Mouse (Mus musculus): ENCODE results near the gene Tfr2.

Tfr2 gene

GRCm38 (mm10) chr5:137569665-137570064, at the start of gene Tfr2:
Tfr2 (plus strand) TSS chr5:137569840.
- no peak for DNase-seq

DNA sequence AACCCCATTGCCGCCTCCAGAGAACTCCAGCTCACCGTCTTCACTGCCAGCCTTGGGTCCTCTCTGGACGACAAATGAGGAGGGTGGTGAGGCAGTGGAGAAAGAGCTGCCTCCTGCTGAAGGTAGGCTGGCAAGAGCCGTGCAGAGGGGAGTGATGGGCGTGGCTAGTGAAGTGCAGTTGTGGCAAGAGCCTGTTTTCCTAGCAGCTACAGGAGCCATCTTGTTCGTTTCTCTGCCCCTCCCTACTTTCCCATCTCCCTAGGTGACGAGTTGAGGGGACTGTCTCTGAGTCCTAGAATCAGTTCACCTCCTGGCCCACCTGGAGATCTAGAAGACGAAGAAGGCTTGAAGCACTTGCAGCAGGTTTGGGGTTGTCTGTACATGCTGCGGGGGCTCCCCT, 47.8 kb upstream of the Tfr2 start:
- DNase-seq, result no peak

DNA sequence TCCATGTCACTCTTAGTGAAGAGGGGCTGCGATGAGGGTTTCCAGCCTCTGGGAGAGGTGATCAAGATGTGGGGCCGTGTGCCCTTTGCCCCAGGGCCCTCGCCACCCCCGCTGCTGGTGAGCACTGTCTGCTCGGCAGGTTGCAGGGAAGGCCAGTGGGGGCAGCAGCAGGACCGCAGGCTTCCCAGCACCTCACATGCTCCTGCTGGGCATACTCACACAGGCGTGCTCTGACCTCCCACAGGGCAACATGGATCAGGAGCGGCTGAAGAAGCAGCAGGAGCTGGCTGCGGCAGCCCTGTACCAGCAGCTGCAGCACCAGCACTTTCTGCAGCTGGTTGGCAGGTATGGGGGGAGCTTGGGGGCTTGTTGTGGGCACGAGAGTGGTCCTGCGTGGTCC, 46.9 kb upstream of the Tfr2 start:
- DNase-seq, result no peak

DNA sequence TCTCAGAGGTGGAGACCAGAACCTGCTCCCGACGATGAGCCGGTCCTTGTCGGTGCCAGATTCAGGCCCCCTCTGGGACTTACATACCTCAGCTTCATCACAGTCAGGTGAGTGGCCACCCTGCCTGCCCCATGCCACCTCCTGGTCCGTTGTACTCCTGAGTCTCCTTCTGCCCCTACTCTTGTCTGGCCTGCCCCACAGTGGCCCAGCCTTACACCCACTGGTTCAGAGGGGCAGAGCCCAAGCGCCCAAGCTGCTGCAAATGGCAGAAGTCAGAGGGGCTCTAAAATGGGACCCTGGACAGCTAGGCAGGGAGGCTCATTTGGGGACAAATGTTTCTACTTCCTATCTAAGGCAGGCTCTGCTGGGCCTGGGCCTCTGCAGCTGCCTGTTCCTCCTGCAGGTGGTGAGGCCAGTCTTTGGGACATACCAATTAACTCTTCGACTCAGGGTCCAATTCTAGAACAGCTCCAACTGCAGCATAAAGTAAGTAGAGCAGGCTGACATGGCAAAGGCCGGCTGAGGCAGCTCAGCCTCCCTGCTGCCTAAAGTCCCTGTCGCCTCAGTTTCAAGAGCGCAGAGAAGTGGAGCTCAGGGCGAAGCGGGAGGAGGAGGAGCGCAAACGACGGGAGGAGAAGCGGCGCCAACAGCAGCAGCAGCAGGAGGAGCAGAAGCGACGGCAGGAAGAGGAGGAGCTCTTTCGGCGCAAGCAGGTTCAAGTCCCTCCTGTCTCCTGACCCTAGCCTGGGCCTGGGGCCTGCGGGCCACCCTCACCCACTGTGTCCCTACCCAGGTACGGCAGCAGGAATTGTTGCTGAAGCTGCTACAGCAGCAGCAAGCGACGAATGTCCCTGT, 46.0 kb upstream of the Tfr2 start:
- DNase-seq, result no peak

DNA sequence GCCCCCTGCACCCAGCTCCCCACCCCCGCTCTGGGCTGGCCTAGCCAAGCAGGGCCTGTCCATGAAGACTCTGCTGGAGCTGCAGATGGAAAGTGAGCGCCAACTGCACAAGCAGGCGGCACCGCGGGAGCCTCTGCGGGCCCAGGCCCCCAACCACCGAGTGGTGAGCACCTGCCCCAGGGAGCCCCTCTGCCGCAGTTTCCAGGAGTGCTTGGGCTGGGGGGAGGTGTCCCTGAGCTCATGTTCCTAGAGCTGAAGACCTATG, 45.5 kb upstream of the Tfr2 start:
- DNase-seq, result no peak

DNA sequence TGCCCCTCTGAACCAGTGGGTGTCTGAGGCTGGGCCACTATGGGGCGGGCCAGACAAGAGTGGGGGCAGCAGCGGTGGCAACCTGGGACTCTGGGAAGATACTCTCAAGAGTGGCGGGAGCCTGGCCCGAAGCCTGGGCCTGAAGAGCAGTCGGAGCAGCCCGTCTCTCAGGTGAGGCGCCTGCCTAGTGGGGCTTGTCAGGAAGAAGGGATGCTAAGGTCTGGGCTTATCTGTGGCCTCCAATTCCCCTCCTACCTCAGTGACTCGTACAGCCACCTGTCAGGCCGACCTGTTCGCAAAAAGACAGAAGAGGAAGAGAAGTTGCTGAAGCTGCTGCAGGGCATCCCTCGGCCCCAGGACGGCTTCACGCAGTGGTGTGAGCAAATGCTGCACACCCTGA, 45.0 kb upstream of the Tfr2 start:
- DNase-seq, result no peak

DNA sequence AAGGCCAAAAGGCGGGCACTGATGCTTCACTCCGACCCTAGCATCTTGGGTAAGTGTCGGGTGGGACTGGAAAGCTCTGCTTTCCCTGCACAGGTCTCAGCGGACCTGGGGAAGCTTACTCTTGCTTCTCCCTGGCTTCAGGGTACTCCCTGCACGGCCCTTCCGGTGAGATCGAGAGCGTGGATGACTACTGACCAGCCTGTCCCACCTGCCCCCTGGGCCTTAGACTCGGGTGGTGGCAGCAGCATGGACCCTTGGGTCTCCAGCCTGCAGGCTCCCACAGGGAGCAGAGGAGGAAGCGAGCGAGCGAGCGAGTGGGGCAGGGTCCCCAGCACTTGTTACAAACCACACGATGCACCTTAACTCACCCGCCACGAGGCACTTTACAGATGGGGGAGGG, 44.1 kb upstream of the Tfr2 start:
- DNase-seq, result no peak

DNA sequence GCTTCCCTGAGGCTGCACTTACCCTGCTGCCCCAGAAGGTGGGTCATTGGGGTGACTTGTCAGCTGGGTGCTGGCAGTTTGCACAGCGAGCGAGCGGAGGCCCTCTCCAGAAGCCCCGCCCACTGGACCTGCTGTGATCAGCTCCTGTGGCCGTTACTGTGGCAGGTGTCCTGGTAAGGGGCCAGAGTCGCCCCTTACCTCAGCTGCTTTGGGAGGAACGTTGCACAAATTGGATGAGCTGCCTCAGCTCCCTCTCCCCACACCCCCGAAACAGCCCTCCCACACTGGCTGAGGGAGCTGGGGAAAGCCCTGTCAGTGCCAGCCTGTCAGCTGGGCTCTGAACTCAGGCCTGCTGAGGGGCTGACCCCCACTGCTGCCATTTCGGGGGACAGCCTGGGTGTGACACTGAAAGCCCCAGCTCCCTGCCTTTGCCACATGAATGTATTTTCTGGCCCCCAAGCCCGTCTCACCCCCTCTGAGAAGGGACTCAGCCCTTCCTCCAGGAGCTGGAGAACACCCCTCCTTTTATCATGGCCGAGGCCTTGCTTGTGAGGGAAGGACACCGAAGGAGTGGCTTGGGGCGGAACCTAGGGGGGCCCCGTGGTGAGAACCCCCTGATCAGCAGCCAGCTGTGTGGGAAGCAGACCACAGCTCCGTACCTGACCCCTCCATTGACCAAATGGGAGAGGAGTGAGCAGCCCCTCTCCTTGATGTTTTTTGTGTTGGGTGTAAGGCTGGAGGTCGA, 43.3 kb upstream of the Tfr2 start:
- DNase-seq, result peak; percentile 37 to 56

- no peak for DNase-seq
Measured at GRCm38 (mm10) chr5:137527413-137527812, 42.2 kb upstream of the Tfr2 start.

- peak in 1 of 2 experiments; percentile 23 for DNase-seq
Measured at GRCm38 (mm10) chr5:137528247-137528968, 41.2 kb upstream of the Tfr2 start.

GRCm38 (mm10) chr5:137529221-137529995, 40.2 kb upstream of the Tfr2 start:
- peak in 1 of 2 experiments; percentile 26 for DNase-seq

DNA sequence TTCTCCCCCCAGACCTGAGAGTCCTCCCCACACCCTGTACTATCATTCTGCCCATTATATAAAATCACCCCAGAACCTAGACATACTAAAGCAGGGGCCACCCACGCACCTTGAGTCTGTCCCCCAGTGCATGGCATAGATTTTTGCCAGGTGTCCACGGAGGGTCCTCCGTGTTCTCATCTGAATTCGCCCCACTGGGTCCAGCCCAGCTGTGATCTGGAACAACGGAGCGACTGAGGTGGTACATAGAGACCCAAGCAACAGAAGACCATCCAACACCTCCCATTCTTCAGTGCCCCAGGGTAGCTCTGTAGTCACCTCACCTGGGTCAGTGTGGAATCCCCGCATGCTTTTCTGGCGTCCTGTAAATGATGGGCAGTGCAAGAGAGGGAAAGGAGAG, 39.6 kb upstream of the Tfr2 start:
- DNase-seq, result no peak

DNA sequence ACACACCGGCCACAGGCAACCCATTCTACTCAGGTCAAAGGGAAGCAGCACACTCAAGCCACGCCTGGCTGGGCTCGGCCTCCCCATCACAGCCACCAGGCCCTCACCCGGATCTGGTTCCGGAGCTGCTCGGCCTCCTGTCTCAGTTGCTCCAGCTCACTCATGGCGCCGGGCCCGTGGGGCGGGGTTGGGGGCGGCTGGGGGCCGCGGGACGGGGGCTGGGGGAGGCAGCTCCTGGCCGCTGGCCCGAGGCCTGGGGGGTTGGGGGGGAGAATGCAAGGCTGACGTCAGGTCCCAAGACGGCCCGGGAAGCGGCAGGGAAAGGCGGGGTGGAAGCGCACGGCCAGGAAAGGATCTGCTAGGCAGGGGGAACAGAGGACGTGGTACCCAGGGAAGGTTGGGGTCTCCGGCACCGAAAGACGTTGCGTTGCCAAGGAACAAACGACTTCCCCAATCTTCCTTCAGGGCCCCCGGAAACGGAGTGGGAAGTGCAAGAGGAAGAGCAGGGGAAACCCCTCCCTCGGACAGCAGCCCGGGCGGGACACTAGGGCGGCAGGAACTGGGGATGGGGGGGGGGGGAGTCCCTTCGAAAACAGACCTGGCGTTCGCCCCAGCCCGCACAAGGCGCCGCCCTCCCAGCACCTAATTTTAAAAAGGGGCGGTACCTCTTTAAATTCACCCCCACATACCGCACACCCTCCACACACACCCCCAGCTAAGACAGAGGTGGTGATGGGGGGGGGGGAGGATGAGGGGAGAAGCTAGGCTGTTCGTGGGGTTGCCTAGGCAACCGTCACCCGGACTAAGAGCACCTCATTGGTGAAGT, 38.8 kb upstream of the Tfr2 start:
- DNase-seq, result peak; percentile 44 to 65

DNA sequence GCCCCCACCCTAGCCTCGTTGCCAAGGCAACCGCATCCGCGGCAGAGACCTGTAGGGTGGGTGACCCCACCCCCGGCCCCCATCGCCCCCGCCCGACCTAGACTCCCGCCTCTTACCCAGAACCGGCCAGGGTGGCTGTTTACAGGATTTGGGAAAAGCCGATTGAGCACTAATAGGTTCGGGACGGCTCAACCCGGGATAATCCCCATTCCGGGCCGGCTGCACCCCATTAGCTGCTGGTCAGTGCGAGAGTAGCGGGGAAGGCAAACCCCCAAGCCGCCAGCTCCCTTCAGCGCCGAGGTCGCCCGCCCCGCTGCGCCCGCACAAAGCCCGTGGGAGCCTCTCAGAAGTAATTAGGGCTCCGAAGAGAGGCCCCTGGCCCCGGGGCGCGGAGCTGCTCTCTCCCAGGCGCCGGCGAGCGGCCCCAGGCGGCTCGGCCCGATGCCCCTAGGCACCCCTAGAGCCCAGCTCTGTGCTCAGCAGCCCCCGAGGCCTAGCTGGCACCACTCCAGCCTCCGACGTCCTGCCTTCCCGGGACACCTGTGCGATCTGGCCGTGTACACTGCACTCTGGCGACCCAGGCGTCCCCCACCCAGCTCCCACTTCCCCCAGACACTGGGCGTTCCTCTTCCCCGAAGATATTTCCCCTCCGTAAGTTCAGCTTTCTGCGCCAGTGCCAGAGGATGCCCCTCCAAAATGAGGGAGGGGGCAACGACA, 38.1 kb upstream of the Tfr2 start:
- peak; percentile 57 to 68 for DNase-seq

- peak; percentile 21 to 42 for DNase-seq
Measured at GRCm38 (mm10) chr5:137532131-137532807, 37.4 kb upstream of the Tfr2 start.

GRCm38 (mm10) chr5:137532808-137533116, 36.9 kb upstream of the Tfr2 start:
- no peak for DNase-seq

GRCm38 (mm10) chr5:137533117-137533827, 36.4 kb upstream of the Tfr2 start, which contains the start of the genes Epo and Gnb2:
Epo (minus strand) TSS chr5:137533242.
Gnb2 (minus strand) TSS chr5:137533510.
- DNase-seq, result peak; percentile 97 to 99

DNA sequence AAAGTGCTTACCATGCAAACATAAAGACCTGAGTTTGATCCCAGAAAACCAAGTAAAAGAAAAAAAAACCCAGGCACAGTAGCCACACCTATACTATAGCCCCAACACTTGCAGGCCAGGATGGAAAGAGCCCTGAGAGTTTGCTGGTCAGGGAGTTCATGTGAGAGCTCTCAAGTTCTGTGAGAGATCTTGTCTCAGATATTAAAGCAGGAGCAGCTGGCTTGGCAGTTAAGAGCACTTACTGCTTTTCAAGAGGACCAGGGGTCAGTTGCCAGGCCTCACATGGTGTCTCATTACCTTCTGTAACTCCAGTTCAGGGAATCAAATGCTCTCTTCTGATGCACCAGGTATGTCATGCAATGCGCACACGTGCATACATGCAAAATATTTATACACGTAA, 34.9 kb upstream of the Tfr2 start:
- DNase-seq, result no peak

DNA sequence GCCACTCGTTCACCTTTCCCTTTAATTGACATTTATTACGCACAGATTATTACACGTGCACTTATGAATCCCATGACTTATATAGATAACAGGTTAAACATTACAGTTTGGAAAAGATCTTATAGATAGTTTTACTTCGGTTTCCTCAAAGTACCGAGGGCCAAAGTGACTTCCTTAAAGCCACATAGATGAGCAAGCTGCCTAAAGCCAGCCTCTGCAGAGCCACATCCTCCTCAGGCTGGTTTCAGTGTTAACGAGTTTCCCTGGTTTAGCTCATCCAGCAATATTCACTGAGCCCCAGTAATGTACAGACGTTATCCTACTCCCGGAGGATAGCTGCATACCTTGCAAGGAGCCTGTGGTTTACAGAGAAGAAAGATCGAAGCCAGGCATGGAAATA, 34.3 kb upstream of the Tfr2 start:
- DNase-seq, result no peak

DNA sequence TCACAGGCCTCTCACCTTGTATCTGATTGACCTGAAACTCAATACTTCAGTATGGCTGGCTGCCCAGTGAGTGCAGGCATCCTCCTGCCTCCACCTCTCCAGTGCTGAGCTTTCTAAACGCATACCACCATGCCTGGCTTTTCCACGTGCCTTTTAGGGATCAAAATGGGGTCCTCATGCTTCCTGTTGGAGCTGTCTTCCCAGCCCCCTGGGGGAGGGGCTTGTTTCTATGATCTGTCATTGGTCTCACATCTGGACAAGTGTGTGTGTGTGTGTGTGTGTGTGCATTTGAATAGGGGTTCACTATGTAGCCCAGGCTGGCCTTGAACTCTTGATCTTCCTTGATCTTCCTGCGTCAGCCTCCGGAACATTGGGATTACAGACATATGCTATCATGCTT, 32.2 kb upstream of the Tfr2 start:
- no peak for DNase-seq

Measured in cerebellum, postnatal 36 days (tissue).